Mouse (Mus musculus) cerebellum, adult 9-11 months (tissue): ENCODE measurements around the gene Olfr452.

ENCODE experiments used
- DNase-seq: peaks from one replicate; pipeline ENCODE4 v3.0.0; 2022

The Olfr452 gene

DNA sequence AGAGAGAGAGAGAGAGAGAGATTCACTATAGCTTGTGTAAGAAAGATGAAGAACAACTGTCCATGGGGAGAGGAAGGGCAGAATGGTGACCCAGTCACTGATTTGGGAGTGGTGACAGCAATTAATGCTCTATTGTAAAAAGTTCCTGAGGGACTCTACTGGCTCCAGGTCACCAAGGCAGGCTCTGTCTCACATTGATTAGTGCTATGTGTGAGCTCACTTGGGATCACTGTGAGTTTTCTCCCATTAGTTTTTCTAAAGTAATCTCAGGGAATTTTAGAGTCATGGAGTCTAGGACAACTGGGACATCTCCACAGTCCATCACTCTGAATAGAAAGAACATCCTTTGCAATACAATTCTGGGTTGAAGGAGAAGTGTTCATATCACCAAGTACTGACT lies at the start of gene Olfr452:
TSS of gene Olfr452 (plus strand) at position 301 of the 400 bp plus-strand sequence.
- DNase-seq, result no peak

DNA sequence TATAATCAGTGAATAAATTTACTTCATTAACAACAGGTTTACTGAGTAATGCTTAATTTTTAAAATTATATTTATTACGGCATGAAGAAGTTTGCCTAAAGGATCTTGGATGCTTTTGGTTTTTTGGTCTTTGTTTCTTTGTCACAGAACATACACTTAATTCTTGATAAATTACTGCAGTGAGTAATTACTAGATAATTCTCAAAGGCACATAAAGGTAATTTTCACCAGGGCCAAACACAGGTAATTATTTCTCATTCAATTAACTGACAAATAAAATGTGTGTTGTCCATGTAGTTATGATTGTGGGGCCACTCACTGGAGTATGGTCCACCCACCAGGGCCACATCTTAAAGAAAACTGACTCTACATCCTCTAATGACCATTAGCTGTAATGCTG lies 45.8 kb upstream of the Olfr452 start, which contains the start of gene Olfr453:
TSS of gene Olfr453 (plus strand) at position 301 of the 400 bp plus-strand sequence.
- DNase-seq, result no peak

DNA sequence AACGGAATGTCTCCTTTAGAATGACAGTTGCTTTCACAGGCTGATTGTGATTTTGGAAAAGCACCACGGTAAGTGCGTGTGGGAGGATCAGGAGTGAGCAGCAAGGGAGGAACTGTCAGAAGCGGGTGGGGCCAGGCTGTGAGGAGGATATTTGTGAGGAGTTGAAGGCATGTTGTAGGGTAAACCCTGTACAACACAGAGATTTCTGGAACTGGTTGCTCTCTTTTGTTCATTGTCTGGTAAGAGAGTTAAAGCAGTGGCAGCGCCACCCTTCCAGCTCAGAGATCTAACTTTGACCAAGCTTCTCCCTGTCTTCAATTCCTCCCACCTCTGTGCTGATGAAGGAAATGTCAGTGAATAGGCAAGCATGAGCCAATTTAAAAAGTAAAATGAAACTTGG lies 42.6 kb upstream of the Olfr452 start:
- no peak for DNase-seq

DNA sequence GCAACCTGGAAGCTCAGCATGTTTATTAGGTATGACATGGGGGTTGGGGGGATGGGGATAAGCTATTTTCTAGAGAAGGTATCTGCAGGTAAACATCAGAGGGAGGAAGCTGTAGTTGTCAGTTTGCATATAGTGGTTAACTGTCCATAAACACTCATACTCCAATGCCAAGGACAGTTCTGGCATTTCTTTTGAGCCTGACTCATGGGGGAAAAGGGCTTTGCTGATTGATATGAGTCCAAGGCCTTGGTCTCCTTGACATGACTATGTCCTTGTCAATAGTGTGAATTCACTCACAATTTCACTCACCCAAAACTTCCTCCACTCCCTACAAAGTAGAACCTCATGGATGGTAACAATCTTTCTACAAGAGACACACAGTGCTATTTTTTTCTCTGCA lies 37.0 kb upstream of the Olfr452 start:
- DNase-seq, result no peak

DNA sequence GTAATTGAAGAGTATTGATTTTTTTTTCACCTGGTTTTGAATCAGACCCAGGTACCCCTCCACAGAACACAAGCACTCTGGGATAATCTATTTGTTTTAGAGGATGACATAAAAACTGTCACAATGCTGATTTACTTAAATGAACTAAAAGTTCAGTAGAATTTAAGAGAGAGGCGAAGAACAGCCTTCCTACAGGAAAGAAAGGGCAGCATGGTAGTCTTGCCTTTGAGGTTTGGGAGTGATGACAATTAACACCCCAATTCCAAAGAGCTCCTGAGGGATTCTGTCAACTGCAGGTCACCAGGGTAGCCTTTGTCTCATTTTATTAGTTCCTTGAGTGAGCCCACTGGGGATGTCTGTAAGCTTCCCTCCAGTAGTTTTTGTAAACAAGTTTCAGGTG lies 28.8 kb upstream of the Olfr452 start, which contains the start of gene Olfr38:
TSS of gene Olfr38 (plus strand) at position 301 of the 400 bp plus-strand sequence.
- DNase-seq, result no peak

DNA sequence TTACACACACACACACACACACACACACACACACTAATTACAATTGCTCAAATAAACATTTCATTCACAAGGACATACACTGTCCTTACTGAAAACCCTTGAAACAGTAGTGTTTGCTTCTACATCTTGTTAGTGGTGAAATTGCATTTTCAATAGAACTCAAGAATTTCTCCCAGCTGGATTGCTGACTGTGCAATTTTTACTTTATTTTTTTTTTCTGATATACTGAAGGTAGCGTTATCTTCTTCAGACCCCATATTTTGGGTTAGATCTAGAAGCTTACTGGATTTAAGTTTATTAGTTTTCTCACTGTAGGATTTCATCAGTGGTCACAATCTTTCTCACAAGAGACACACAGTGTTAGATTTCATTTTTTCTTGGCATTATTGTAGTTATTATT lies 7.8 kb upstream of the Olfr452 start:
- DNase-seq, result no peak

DNA sequence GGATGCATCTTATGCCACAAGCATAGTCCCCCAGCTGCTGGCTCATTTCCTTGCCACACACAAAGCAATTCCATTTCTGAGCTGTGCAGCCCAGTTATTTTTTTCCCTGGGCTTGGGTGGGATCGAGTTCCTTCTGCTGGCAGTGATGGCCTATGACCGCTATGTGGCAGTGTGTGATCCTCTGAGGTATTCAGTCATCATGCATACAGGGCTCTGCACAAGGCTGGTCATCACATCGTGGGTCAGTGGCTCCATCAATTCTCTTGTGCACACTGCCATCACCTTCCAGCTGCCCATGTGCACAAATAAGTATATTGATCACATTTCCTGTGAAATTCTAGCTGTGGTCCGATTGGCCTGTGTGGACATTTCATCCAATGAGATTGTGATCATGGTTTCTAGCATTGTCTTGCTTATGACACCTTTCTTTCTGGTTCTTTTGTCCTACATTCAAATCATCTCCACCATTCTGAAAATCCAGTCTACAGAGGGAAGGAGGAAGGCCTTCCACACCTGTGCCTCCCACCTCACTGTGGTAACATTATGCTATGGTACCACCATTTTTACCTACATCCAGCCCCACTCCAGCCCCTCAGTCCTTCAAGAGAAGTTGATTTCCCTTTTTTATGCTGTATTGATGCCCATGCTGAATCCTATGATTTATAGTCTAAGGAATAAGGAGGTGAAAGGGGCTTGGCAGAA lies 5.5 kb downstream of the Olfr452 start:
- no peak for DNase-seq

DNA sequence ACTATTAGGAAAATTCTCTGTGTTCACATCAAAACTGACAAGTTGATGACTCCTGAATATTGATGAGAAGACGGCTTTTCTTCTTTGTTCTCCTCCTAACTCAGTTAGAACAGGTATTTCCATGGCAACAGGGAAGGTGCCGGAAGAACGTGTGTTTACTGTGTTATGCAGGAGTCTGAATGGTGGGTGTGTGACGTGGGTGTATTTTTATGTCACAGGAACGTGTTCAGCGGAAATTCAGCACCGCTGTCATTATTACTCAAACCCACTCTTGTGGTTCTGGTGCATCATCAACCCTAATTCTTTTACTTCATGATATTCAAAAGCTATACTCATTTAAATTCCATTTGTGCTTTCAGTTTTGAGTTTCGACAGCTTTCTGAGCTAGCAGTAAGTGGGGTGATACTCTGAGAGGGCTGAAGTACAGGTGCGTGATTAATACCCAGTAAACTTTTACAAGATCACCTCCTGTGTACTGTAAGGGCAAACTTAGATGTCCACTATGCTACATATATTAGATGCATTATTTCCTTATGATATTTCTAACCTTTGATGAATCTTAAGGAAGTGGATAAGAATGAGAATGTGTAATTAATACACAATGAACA lies 6.2 kb downstream of the Olfr452 start:
- no peak for DNase-seq

DNA sequence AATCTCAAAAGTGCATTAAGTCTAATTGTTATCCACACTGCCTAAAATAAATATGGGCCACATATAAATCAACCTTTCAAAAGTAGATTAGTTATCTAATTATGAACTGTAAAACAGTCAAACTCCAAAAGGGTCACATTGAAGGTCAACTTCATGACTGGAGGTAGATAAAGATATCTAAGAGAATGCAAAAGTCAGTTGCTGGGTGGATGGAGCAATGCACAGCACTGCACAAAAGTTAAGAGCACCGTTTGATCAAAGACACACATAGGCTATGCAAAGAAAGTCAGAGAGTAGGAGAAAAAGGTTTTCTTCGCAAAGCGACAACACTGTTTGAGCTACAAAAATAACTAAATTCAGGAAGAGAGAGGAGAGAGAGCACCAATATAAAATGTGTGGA lies 10.1 kb downstream of the Olfr452 start:
- no peak for DNase-seq

DNA sequence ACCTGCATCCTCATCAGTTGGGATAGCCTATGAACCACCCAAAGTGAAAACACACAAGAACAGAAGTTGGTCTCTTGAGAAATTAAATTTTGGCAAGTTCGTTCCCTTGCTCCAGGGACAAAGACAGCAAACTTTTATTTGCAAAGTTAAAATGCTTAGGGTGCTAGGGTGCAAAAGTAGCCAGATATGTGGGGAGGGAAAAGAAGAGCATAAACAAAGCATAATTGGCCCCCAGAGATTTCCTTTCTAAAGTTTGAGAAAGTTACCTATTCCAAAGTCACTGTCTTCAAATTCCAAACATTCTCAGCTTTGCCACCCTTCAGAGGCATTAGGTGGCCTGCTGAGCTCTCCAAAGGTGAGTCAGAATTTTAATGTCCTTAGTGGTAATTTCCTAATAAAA lies 26.7 kb downstream of the Olfr452 start, which contains the start of gene Olfr450:
TSS of gene Olfr450 (plus strand) at position 301 of the 400 bp plus-strand sequence.
- no peak for DNase-seq

DNA sequence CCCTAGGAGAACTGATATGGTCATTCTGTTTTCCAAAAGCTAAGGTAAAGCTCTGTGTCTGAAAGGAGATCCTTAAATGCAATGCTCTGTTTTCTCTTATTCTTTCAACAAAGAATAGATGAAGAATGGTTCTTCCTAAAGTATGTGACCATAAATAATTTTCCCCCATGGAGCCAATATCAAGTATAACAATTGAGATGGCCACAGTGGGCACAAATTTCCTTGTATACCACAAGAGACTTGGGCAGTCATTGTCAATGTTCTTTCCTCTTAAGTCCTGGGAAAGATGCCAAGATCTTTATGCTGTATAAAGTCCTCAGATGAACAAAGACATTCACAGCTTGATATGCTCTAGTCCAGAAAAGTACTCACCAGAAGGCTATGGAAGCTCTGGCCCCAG lies 49.2 kb downstream of the Olfr452 start, which contains the start of gene Olfr449:
TSS of gene Olfr449 (plus strand) at position 301 of the 400 bp plus-strand sequence.
- DNase-seq, result no peak
